Mouse (Mus musculus): ENCODE results near the gene Kel.

- TF ChIP-seq CTCF (IDR thresholded peaks at IDR 0.05; ENCODE audit: low read depth, low read length) (no peak), TAL1 (conservative IDR thresholded peaks at IDR 0.05; ENCODE audit: low read depth, low read length) (no peak)
Observed at GRCm38 (mm10) chr6:41685596-41685995, 18.5 kb downstream of the Kel start.

Data from G1E (cell line).